Mouse (Mus musculus) heart, adult 8-10 months (tissue): ENCODE results near the gene Sema4g. TPM values are rescaled to one million over a fixed set of nuclear protein-coding genes. Genes with fewer than 3 reads are reported as not detected.

Experiments
- DNase-seq: peaks from one replicate; pipeline ENCODE4 v3.0.0; 2022; ENCODE audit warnings: low spot score
- total RNA-seq, 4 experiments: library from RNA; stranded (reverse); gene quantifications; 2 replicates each; pipeline ENCODE4 v1.2.4; 2022

The Sema4g gene
- total RNA-seq = under 1 TPM in 3 of 4 experiments, not detected in 1; 0.25 to 0.46 (median 0.44) TPM

- DNase-seq = no peak
Observed at GRCm38 (mm10) chr19:44988831-44989566, at the start of gene Sema4g. Sema4g (plus strand) TSS chr19:44989101.

GRCm38 (mm10) chr19:44959633-44960032, 29.3 kb upstream of the Sema4g start:
- no peak for DNase-seq

- no peak for DNase-seq
Observed at GRCm38 (mm10) chr19:44965978-44966377, 22.9 kb upstream of the Sema4g start.

DNA sequence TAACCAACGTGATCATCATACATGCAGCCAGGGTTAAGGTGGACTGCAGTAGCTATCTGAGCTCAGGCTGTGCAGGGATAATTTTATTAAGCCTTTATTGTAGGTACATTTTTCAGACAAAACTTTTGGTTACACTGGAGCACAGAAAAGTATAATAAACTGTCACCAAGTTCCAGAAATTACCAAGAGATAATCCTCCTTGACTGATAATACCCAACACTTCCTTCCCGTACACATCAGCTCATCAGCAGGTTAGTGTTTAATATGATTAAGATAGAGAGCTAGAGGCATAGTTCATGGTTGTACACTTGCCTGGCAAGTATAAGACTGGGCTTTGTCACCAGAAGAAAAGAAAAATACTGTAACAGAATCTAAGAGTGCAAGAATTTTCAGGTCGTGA, 20.6 kb upstream of the Sema4g start:
- no peak for DNase-seq

DNA sequence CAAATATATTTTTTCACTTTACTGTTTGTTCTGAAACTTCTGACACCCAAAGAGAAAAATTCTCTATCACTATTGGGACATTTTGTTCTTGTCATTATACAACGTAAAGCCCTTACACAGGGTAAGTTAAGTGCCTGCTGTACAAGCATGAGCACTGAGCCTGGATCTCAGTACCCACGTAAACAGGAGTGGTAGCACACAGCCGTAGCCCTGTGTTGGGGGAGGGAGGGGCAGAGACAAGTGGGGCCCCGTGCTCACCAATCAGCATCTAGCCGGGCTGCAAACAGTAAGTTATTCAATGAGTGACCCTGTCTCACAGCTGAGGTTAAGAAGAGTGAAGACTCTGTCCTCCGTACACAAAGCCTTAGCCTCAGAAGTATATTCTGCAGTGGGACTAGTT, 12.3 kb upstream of the Sema4g start:
- DNase-seq = no peak

- DNase-seq = no peak
Observed at GRCm38 (mm10) chr19:44977148-44977547, 11.8 kb upstream of the Sema4g start.

GRCm38 (mm10) chr19:44980787-44981186, 8.1 kb upstream of the Sema4g start:
- DNase-seq = no peak

DNA sequence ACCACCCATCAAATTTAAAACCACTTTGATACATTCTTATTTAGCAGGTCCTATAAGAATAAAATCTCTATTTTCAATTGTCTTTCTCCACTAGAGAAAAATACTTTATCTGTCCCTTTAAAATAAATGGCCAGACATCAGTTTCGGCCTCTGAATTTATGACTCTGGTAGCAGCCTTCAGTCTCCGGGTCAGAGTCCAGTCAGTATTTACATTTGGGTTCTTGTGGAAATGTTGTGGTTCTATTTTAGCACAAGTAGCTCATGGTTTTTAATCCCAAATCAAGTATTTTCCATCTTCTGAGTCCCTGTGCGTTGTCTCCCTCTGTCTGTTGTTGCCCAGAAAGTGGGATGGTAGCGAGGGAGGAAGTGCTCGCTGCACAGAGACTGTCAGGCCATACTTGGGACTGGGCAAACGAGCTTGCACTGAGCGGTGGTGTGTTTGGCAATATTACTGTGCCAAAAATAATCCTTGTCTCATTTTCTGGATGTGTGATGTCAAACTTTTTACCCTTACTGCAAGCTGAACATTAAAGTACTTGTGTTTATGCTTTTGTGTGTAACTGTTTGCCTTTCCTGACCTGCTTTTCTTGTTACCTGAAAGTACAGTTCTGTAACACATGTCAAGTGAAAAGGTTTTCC, 6.3 kb upstream of the Sema4g start:
- DNase-seq = no peak

DNA sequence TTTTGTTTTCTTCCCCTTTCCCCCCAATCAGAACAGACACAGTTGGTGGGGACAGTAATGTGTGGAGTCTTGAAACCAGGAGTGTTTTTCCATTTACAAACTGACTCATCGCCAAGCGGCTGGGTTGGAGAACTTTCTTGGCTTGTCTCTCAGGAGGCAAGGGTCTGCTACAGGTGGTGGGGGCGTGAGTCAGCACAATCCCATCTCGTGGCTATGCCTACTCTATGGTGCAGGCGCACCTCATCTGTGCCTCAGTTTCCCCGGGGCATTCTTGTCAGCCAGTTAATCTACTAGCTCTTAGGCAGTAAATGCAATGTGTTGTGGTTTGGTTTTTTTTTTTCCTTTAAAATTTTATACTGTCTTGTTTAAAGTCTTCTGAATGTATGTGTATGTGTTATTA, 5.5 kb upstream of the Sema4g start:
- no peak for DNase-seq

- DNase-seq = no peak
Observed at GRCm38 (mm10) chr19:44984420-44984819, 4.5 kb upstream of the Sema4g start.

DNA sequence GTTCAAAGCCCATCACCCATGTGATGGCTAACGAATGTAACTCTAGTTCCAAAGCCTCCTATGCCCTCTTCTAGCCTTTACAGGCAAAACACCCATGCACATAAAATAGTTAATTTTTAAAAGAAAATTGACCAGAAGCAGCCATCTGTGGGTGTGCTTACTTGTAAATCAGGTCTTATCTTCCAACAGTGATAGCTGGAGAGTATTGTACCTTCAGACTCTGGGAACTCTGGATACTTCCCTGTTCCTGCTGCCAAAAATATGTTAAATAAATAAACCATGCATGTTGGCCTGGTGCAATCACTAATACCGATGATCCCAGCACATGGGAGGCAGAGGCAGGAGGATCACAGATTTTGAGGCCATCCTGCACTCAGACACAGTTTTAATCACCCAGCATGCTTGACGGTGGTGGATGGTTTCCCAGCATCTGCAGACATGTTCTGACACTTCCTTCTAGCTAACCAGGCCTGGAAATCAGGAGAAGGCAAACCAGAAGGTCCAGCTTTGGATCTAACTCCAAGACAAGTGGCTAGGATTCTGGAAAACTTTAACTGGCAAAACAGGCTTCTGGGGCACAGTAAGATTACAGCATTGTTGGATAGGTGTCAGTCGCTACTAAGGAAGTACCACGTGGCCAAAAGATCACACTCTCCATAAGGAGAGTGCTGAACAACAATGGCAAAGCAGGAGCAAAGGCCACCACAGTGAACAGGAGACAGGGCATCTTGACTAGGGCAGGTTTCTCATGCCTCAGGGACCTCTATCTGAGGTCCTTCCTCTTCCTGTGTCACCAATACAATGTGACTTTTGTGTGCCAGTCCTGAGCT, 3.5 kb upstream of the Sema4g start:
- DNase-seq = no peak

- no peak for DNase-seq
Observed at GRCm38 (mm10) chr19:44987004-44987403, 1.9 kb upstream of the Sema4g start.

DNA sequence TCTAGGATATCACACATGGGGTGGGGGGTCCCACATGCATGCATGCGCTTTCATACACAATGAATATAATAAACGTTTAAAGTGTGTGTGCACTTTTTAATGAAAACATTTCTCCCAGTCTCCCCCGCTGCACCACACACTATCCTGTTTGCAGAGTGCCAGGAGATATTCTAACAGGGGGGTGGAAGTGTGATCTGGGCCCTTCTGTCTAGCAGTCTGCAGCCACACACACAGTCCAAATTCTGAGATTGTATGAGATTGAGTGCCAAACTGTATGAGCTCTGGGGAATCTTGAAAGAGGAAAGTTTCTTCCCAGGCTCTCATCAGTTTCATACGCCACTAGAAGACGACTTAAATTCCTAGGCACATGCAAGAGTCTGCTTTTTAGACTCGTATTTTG, 1.1 kb upstream of the Sema4g start:
- DNase-seq = no peak

DNA sequence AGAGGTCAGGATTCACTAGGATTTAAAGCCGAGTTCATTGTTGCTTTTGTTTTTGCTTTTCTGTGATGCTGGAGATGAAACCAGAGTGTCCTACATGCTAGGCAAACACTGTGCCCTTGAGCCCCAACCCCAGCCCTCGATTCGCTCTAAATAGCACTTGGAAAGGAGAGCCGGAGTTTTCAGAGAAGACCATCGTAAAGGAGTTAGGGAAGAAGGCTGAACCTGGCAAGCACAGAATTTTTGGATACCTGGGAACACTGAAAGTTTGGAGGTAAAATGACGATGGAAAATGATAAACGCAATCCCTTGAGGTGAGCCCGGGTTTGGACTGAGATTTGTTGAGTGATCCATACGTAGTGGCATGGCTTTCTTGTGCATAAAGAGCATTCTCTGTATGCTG, 580 bp upstream of the Sema4g start:
- no peak for DNase-seq

GRCm38 (mm10) chr19:44989567-44990495, 930 bp downstream of the Sema4g start:
- no peak for DNase-seq

DNA sequence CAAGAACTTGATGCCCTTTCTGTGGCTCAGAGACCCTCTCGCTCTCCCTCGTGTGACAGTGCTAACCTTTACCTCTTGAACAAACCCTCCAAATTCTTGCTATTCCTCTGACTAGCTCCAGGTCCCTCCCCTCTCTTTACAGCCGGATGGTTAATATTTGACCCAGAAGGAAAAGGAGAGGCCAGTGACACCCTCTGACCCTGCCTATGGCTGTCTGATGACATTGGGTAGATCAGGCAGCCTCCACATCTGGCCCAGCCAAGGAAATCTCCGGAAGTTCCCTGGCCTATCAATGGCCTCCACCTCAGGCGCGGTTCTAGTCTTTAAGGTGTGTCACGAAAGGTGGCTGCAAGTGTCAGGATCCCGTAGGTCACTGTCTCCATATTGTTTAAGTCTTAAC, 2.1 kb downstream of the Sema4g start:
- DNase-seq = no peak

GRCm38 (mm10) chr19:44992246-44992645, 3.3 kb downstream of the Sema4g start:
- no peak for DNase-seq

DNA sequence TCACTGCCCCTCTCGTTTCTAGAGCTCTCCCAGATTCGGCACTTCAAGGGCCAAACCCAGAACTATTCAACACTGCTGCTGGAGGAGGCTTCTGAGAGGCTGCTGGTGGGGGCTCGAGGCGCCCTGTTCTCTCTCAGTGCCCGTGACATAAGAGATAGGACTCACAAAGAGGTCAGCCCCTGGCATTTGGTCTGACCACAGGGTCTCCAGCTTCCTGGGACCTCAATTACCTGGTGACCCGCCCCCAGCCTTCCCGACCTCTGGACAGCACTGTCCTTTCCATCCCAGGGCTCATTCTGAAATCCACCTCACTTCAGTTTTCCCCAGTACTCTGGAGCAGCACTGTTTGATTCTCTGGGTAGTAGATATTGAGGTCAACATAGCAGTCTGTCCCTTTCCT, 3.8 kb downstream of the Sema4g start:
- no peak for DNase-seq

DNA sequence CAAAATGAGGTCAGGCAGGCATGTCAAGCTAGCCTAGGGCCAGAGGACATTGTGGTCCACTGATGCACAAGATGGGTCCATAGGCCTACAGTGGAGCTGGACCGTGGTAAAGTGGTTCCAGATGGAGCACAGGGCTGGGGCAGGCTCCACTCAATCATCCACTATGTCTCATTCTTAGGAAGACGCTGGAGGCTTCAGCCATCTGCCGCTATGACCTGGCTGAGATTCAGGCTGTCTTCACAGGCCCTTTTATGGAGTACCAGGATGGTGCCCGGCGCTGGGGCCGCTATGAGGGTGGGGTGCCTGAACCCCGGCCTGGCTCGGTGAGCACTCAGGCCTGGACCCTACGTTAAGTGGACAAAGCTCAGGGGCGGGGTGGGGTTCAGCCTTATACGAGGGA, 8.9 kb downstream of the Sema4g start:
- no peak for DNase-seq

- no peak for DNase-seq
Observed at GRCm38 (mm10) chr19:44999647-45000046, 10.7 kb downstream of the Sema4g start.

GRCm38 (mm10) chr19:45002301-45002700, 13.4 kb downstream of the Sema4g start:
- no peak for DNase-seq
